Mouse (Mus musculus): ENCODE data around the gene Omp.

- no peak for TF ChIP-seq CTCF (IDR thresholded peaks at IDR 0.05; ENCODE audit: low read depth, low read length)
- TF ChIP-seq POLR2A (IDR thresholded peaks at IDR 0.05; ENCODE audit: borderline replicate concordance, low read depth, low read length) = no peak
Observed at GRCm38 (mm10) chr7:98142247-98142646, 3.1 kb downstream of the Omp start.

All from bone marrow macrophage, adult 2 months (primary cell).